Mouse (Mus musculus): ENCODE results near the gene Ube2n. TPM values are rescaled to one million over a fixed set of nuclear protein-coding genes. Genes with fewer than 3 reads are reported as not detected.
A peak's percentile ranks its signal among the peaks of the same experiment; 100 is the strongest.

The Ube2n gene
- polyA plus RNA-seq, 1 experiment from 2014 or later, result 339 TPM

GRCm38 (mm10) chr10:95504341-95504740, 10.6 kb upstream of the Ube2n start:
- H3K27ac ChIP-seq, result no peak overlapping the region
- no peak overlapping the region for H3K4me3 ChIP-seq
- no peaks in the 10 kb centered on the region for H3K27me3 ChIP-seq
- no peaks in the 10 kb centered on the region for H3K9me3 ChIP-seq
- WGBS, result 21% methylated on average over 1 of the region's 1 CpGs
- no peak overlapping the region for H3K9ac ChIP-seq
- ATAC-seq (ENCODE audit: low FRiP score, low read depth), result no peak
- peaks cover 9% of the 10 kb centered on the region for H3K4me1 ChIP-seq
- no peak overlapping the region for H3K4me2 ChIP-seq (replicated peaks)
- H3K36me3 ChIP-seq, result no peaks in the 10 kb centered on the region

GRCm38 (mm10) chr10:95508126-95508525, 6.8 kb upstream of the Ube2n start:
- Histone ChIP-seq H3K36me3 (no peaks in the 10 kb centered on the region), H3K4me1 (no peaks in the 10 kb centered on the region), H3K27ac (no peak overlapping the region), H3K4me3 (no peak overlapping the region), H3K4me2 (replicated peaks) (no peak overlapping the region), H3K9me3 (no peaks in the 10 kb centered on the region; the same call in 1 of the 2 replicates), H3K9ac (no peak overlapping the region), H3K27me3 (no peaks in the 10 kb centered on the region)
- WGBS, result 80% methylated on average over 8 of the region's 8 CpGs
- no peak for ATAC-seq (ENCODE audit: low FRiP score, low read depth)

- Histone ChIP-seq H3K4me3 (no peak overlapping the region), H3K36me3 (no peaks in the 10 kb centered on the region), H3K9ac (no peak overlapping the region), H3K9me3 (no peaks in the 10 kb centered on the region; the same call in 1 of the 2 replicates), H3K4me2 (replicated peaks) (no peak overlapping the region), H3K27ac (no peak overlapping the region), H3K4me1 (peaks cover under 1% of the 10 kb centered on the region), H3K27me3 (no peaks in the 10 kb centered on the region)
- 82% methylated on average over 6 of the region's 6 CpGs for WGBS
- ATAC-seq (ENCODE audit: low FRiP score, low read depth), result no peak
Observed at GRCm38 (mm10) chr10:95508793-95509192, 6.2 kb upstream of the Ube2n start.

GRCm38 (mm10) chr10:95509263-95509662, 5.7 kb upstream of the Ube2n start:
- no peak overlapping the region for H3K9ac ChIP-seq
- H3K36me3 ChIP-seq, result no peaks in the 10 kb centered on the region
- H3K4me3 ChIP-seq, result no peak overlapping the region
- no peaks in the 10 kb centered on the region for H3K27me3 ChIP-seq
- no peak overlapping the region for H3K27ac ChIP-seq
- WGBS, result 74% methylated on average over 3 of the region's 3 CpGs
- H3K4me2 ChIP-seq (replicated peaks), result no peak overlapping the region
- no peaks in the 10 kb centered on the region; the same call in 1 of the 2 replicates for H3K9me3 ChIP-seq
- no peak for ATAC-seq (ENCODE audit: low FRiP score, low read depth)
- peaks cover 5% of the 10 kb centered on the region for H3K4me1 ChIP-seq

- H3K9ac ChIP-seq, result no peak overlapping the region
- WGBS, result 85% methylated on average over 8 of the region's 8 CpGs
Observed at GRCm38 (mm10) chr10:95512635-95513034, 2.3 kb upstream of the Ube2n start.

GRCm38 (mm10) chr10:95513768-95514556, 983 bp upstream of the Ube2n start:
- Histone ChIP-seq H3K9ac (peak overlapping the region; percentile 99), H3K4me1 (peaks cover 22% of the 10 kb centered on the region), H3K27me3 (no peaks in the 10 kb centered on the region), H3K9me3 (no peaks in the 10 kb centered on the region; the same call in 1 of the 2 replicates), H3K36me3 (0 out of 2 replicates have a peak, but pooled peaks cover under 1% of the 10 kb centered on the region), H3K4me2 (replicated peaks) (peak overlapping the region; percentile 67), H3K4me3 (peak overlapping the region; percentile 99), H3K27ac (peak overlapping the region; percentile 97)
- 0 out of 2 replicates have a peak, but pooled peaks have one; percentile 6 for ATAC-seq (ENCODE audit: low FRiP score, low read depth)
- 32% methylated on average over 15 of the region's 15 CpGs for WGBS

More at GRCm38 (mm10) chr10:95512635-95513034, 2.3 kb upstream of the Ube2n start:
- no peak for ATAC-seq (ENCODE audit: low FRiP score, low read depth)
- no peaks in the 10 kb centered on the region for H3K27me3 ChIP-seq
- H3K4me1 ChIP-seq, result peaks cover 18% of the 10 kb centered on the region
- H3K27ac ChIP-seq, result no peak overlapping the region
- H3K4me2 ChIP-seq (replicated peaks), result no peak overlapping the region
- no peak overlapping the region for H3K4me3 ChIP-seq
- H3K36me3 ChIP-seq, result no peaks in the 10 kb centered on the region
- no peaks in the 10 kb centered on the region; the same call in 1 of the 2 replicates for H3K9me3 ChIP-seq

- Histone ChIP-seq H3K4me3 (peak overlapping the region; percentile 99), H3K4me2 (replicated peaks) (peak overlapping the region; percentile 76), H3K27ac (peak overlapping the region; percentile 97), H3K9me3 (no peaks in the 10 kb centered on the region; the same call in 1 of the 2 replicates), H3K27me3 (no peaks in the 10 kb centered on the region), H3K9ac (peak overlapping the region; percentile 99), H3K36me3 (0 out of 2 replicates have a peak, but pooled peaks cover 3% of the 10 kb centered on the region), H3K4me1 (peaks cover 22% of the 10 kb centered on the region)
- peak; percentile 48; the same call in 1 of the 2 replicates for ATAC-seq (ENCODE audit: low FRiP score, low read depth)
- under 1% methylated on average over 65 of the region's 80 CpGs for WGBS
Observed at GRCm38 (mm10) chr10:95515293-95515931, 467 bp downstream of the Ube2n start.

- ATAC-seq (ENCODE audit: low FRiP score, low read depth), result no peak
Observed at GRCm38 (mm10) chr10:95517656-95518055, 2.7 kb downstream of the Ube2n start.

GRCm38 (mm10) chr10:95525037-95525675, 10.2 kb downstream of the Ube2n start:
- ATAC-seq (ENCODE audit: low FRiP score, low read depth), result no peak
- H3K9ac ChIP-seq, result no peak overlapping the region
- H3K27me3 ChIP-seq, result no peaks in the 10 kb centered on the region
- H3K4me3 ChIP-seq, result no peak overlapping the region
- 76% methylated on average over 6 of the region's 6 CpGs for WGBS
- no peak overlapping the region for H3K4me2 ChIP-seq (replicated peaks)
- no peak overlapping the region for H3K27ac ChIP-seq
- H3K9me3 ChIP-seq, result no peaks in the 10 kb centered on the region
- H3K4me1 ChIP-seq, result peaks cover 28% of the 10 kb centered on the region
- H3K36me3 ChIP-seq, result peaks cover 8% of the 10 kb centered on the region

More at GRCm38 (mm10) chr10:95517656-95518055, 2.7 kb downstream of the Ube2n start:
- no peak overlapping the region for H3K4me2 ChIP-seq (replicated peaks)
- H3K36me3 ChIP-seq, result peaks cover 11% of the 10 kb centered on the region
- 85% methylated on average over 6 of the region's 6 CpGs for WGBS
- no peaks in the 10 kb centered on the region for H3K9me3 ChIP-seq
- peaks cover 22% of the 10 kb centered on the region for H3K4me1 ChIP-seq
- no peak overlapping the region for H3K4me3 ChIP-seq
- H3K27me3 ChIP-seq, result no peaks in the 10 kb centered on the region
- no peak overlapping the region for H3K27ac ChIP-seq
- H3K9ac ChIP-seq, result no peak overlapping the region

- Histone ChIP-seq H3K4me3 (no peak overlapping the region), H3K9me3 (no peaks in the 10 kb centered on the region)
- whole genome bisulfite sequencing, result 93% methylated on average over 5 of the region's 5 CpGs
Observed at GRCm38 (mm10) chr10:95525871-95526270, 10.9 kb downstream of the Ube2n start.

GRCm38 (mm10) chr10:95526495-95527122, 11.7 kb downstream of the Ube2n start:
- 35% methylated on average over 5 of the region's 5 CpGs for WGBS
- no peaks in the 10 kb centered on the region for H3K9me3 ChIP-seq
- peaks cover 7% of the 10 kb centered on the region for H3K36me3 ChIP-seq
- peaks cover 35% of the 10 kb centered on the region for H3K4me1 ChIP-seq
- H3K27ac ChIP-seq, result peak overlapping the region; percentile 39; the same call in 1 of the 2 replicates
- peak; percentile 54; the same call in 1 of the 2 replicates for ATAC-seq (ENCODE audit: low FRiP score, low read depth)
- no peaks in the 10 kb centered on the region for H3K27me3 ChIP-seq
- no peak overlapping the region for H3K9ac ChIP-seq
- no peak overlapping the region for H3K4me3 ChIP-seq
- no peak overlapping the region for H3K4me2 ChIP-seq (replicated peaks)

More at GRCm38 (mm10) chr10:95525871-95526270, 10.9 kb downstream of the Ube2n start:
- Histone ChIP-seq H3K27me3 (no peaks in the 10 kb centered on the region), H3K36me3 (peaks cover 8% of the 10 kb centered on the region), H3K27ac (no peak overlapping the region), H3K4me2 (replicated peaks) (no peak overlapping the region), H3K4me1 (peaks cover 34% of the 10 kb centered on the region), H3K9ac (no peak overlapping the region)
- no peak for ATAC-seq (ENCODE audit: low FRiP score, low read depth)

Data from limb, embryonic 13.5 days (tissue).